Mouse (Mus musculus) mesoderm, embryonic 11.5 days (tissue): ENCODE results near the gene Tdrd6.

Source experiments
- DNase-seq: peaks from one replicate; pipeline ENCODE4 v3.0.0-alpha.2; 2012; ENCODE audit warnings: low read depth, low spot score

The Tdrd6 gene

DNA sequence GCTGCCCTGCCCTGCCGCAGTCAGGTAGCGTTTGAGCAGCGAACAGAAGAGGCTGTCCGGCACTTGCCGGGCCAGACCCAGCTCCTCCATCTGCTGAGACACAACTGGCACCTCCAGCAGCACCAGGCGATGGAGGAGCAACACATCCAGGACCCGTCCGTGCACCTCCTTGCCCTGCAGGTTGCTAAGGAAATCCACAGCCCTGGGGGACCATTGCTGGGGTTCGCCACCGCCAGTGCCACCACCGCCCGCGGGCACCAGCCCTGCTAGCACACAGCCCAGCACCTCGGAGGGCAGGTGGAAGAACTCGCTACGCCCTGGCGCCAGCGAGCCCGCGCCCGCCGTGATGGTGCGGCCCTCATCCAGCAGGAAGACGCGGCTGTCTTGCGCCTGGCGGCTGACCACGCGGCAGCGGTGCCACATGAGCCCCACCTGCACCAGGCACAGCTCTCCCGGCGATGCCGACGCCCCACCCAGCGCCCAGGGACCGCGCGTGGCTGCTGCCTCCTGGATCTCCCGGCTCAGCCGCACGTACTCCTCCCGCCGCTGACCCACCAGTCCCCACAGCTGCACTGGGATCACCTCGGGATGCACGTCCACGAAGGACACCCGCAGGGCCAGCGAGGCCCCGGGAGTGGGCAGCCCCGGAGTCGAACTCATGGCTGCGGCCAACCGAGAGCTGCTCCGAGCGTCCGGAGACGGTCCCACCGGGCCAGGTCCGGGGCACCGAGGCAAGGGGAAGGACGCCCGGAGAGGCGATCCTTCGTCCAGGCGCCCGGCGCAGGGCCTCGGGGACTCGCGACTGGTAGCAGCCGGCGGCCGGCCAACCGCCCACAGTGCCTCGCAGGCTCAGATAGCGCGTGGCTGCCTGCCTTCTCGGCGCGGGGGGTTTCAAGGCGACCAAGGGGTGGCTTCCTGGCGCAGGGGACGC lies at the start of gene Tdrd6:
Gene Tdrd6, minus strand, starts transcription at position 804 of the 931 bp plus-strand sequence.
- DNase-seq = peak; percentile 48

DNA sequence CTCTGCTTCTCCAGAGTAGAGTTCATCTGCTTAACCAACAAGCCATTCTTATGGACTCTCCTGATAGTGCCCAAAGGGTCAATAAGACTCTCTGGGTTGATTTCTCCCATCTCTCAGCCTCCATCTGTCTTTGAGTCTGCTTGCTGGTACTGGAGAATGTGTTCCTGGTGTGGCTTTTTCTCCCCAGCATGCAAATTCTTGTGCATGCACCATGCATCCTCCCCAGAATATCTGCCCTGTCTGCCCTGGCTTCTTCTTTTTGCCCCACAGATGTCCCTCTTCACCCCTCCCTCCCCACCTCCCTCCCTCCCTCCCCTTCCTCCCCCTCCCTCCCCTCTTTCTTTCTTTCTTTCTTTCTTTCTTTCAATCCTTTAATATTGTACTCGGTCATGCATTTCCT lies 47.2 kb upstream of the Tdrd6 start:
- DNase-seq = no peak

DNA sequence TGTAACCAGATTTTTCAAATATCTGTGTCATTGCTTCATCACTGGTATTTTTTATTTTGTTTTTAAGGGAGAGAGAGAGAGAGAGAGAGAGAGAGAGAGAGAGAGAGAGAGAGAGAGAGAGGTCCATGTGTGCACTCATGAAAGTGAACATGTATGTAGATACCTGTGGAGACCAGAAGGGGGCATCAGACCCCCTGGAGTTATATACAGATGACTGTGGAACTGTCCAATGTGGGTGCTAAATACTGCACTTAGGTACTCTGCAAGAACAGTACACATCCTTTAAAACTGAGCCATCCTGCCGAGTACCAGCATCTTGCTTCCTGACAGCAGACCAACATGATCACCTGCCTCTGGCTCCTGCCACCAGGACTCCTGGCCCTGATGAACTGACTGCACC lies 46.1 kb upstream of the Tdrd6 start:
- no peak for DNase-seq

DNA sequence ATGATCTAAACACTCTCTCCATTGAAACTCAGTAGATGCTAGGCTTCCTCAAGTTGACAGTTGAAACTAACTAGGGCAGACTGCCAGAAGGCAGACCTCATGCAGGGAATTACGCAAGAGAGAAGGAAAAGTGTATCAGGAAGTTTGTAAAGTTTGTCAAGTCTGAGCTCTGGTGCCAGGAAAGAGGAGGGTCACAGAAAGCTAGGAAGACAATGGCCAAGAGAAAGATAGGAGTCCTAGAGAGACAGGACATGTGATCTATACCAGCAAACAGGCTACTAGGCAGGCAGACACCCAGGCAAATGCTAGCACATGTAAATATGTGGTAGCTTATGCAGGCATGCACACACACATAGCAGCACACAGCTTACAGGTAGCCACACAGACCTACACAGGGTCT lies 45.1 kb upstream of the Tdrd6 start:
- no peak for DNase-seq

DNA sequence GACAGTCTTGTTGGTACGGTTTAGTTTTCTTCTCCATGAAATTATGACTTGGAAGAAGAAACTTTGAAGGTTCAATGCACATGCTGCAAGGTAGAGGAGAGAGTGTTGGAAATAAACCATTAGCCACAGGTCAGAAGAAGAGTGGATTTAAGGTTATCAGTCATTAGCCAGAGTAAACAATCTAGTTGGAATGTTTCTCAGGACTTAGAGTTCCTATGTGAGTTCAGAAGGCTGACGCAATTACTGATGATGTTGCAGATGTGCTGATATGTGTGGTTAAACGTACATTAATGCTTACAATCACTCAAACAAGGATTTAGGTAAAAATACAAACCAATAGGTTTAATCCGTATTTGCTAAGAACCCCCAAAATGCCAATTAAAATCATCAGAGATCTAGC lies 41.8 kb upstream of the Tdrd6 start:
- DNase-seq = no peak

DNA sequence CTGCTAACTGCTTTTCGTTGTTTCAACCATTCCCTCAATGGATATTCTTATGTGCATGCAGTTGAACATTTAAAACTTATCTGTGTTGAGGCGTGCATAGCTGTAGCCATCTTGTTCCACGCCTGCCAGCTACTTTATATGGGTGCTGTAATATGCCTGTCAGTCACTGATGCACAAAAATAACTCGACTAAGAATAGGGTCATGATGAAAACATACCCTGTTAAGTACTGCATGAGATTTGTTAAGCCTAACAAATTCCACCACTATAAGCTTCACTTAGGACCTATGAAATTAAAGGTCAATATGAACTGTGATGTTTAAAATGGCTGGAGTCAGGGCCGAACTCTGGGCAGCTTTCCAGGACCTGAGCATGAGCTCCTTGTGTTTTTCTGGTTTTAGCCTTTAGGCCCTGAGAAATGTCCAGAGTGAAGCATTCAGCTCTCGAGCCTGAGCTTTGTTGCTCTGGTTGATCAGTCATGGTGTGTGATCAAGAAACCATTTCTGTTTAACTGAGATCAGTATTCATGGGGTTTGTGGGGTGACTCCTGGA lies 39.1 kb upstream of the Tdrd6 start:
- no peak for DNase-seq

DNA sequence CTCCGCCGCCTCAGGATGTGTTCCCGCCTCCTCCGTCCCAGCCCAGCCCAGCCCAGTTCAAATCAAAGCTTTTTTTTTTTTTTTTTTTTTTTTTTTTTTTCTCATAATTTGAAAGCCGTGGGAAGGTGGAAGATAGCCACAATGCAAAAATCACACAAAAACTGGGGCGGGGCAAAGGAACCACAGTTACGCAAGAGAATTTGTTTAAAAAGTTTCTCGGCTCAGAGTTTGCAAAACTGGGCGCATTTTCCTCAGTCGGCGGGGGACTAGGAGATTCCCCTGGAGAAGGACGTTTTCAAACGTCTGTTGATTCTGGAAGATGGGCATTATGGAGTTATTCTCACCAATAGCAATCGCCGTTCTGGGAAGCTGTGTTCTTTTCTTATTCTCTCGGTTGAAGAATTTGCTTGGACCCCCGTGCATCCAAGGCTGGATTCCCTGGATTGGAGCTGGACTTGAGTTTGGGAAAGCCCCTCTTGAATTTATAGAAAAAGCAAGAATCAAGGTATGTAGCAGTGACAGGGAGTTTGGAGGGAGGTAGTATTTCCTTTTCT lies 37.3 kb upstream of the Tdrd6 start, which contains the start of gene Cyp39a1:
Gene Cyp39a1, plus strand, starts transcription at position 136 of the 554 bp plus-strand sequence.
- DNase-seq = no peak

DNA sequence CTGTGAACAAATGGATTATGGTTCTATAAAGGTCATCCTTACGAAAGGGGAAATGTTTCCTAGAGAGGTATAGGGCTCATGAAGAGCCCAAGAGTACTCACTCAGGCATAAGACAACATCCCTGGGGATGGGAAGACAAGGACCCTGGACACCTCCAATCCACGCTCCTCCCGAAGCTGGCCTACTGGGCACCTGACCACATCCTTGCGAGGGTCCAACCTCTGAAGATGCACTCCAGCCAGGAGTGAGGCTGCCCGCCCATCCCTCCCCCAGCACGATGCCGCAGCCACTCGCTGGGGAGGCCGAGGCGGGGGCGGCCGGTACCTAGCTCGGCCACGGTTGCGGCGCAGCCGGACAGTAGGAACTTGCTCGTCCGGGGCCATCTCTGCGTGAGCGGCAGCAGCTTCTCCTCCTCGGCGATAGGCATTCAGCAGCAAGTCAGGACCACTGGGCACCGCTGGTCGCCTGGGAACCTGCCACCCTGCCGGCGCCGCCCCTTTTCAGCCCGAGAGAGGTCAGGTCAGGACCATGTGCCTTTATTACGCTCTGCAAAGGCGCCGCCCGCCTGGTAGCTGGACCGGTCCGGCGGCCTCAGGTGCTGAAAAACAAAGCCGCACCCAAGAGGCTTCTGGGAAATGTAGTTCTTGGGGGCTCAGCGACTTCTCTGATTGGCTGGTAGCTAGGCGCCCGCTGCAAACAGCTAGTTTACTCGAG lies 36.6 kb upstream of the Tdrd6 start, which contains the start of gene Slc25a27:
Gene Slc25a27, minus strand, starts transcription at position 639 of the 714 bp plus-strand sequence.
- peak; percentile 93 for DNase-seq

DNA sequence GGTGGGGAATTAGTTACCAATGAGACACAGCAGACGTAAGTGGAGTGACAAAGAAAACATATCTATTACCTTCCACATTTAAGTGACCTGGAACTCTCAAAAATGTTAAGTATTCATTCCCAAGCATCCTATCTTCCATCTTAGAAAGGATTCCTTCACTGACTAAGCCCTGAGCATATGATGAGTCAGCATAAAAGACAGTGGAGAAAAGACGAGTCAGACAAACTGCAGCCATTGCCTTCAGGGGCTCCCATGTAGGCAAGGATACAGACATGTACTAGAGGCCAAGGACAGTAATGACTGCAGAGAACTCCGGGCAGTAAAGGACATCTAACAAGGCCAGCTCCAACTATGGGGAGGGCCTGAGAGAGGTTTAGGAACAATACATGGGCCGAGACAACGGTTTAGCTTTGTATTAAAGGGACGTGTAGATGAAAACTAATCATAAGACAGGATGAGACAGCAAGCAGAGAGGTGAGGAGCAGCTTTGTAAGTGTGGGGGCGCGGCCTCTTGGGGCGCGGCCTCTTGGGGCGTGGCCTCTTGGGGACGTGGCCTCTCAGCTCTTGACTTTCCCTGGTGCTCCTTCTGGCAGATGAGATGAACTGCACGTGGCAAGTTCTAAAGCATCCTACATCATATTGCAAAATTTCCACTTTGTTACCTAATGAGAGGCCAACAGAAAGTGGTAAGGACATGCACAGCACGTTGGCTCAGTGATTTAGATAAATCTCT lies 21.4 kb upstream of the Tdrd6 start:
- DNase-seq = no peak

DNA sequence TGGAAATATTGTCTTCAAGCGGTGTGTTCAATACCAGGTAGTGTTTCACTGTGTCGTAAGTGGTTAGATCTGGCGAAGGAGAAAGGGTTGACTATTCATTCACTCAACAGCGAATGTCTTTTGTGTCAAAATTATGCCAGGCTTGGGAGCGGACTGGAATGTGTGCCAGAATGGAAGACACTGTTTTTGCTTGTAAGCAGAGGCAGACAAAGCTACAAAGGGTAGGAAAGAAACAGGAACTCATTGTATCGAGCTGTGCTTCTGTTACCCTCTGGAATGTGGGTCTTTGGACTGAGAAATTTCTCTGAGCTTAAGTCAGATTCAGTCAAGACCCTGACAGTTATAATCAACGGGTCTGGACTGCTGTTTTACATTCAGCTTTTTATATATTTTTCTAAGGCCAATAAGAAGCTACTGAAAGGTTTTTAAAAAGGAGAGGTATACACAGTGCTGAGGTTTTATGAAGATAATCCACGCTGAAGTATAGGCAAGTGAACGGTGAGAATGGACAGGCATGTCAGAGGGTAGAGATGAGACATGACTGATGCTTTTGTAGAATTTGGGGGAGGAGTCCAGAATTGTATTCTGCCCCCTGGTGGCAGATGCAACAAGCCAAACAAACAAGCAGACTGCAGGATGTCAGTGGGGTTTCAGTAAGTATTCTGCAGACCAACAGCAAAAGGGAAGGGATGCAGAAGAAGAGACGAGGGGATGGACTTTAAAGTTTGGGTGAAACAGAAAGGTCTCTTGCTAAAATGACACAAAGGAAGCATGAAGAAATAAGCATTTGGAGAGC lies 19.7 kb upstream of the Tdrd6 start:
- peak; percentile 25 for DNase-seq

DNA sequence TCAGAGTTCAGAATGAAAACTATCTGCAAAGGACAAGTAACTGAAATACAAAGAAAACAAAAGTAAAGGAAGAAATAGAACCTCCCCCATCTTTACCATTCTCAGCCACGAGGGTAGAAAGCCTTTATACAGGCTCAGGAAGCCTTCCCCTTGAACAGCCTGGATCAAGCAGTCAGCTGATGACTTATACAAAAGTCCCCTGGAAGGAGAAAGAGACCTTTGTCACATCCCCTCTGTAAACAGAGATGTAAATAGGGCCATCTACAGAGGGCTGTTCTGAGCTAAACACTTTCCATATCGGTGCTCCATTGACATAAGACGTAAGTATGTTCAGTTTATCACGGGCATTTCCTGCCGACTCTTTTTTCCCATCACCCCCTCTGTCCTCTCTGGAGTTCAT lies 16.8 kb upstream of the Tdrd6 start:
- DNase-seq = no peak

DNA sequence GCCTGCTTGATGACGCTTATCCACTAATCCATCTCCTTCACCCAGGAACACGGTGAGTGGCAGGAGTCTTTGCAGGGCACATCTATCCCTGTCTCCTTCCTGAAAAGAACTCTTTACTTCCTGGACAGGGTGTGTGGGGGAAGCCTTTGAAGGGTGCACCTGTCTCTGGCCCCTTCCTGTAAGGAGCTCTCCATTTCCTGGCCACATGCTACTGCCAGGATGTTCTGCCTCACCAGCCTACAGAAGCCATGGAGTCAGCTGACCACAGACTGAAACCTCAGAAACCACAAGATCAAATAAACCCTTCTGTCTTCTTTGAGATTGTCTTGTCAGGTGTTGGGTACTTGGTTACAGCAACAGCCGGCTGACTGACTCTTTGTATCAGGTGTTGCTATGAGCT lies 15.0 kb upstream of the Tdrd6 start:
- DNase-seq = no peak

DNA sequence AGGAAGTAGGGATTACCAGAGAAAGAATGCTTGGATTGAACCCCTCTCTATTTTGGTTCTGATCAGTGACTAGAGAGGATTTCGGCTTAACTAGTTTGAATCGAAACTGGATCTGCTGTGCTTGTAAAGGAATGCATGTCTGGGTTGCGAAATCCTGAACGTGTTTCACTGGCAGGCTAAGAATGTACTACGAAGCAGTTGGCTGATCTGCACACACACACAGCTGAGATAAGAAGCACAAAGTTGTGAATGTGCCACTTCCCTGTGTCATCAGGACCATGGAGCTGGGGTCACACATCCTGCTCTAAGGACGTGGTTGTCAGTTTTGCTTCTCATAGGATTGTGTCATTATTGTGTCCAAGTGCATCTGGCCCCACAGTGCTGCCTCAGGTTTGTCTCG lies 14.3 kb upstream of the Tdrd6 start:
- DNase-seq = no peak

DNA sequence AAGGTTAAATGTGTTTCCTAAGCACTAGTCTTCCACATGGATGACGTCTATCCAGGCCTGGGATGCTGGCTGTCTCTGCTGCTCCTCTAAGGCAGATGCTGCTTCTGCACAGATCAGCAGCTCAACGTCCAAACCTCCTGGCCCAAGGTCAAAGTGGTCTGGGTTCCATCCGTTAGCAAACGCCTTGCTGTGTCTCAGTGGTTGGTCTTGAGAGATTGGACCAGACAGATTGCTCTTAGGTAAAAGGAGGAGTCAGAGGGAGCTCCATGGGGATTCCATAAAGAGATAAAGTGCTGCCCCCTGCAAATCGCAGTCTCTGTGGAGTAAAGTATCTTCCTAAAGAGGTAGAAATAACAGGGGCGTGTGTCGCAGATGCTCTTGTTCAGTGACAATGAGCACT lies 13.1 kb upstream of the Tdrd6 start:
- no peak for DNase-seq

DNA sequence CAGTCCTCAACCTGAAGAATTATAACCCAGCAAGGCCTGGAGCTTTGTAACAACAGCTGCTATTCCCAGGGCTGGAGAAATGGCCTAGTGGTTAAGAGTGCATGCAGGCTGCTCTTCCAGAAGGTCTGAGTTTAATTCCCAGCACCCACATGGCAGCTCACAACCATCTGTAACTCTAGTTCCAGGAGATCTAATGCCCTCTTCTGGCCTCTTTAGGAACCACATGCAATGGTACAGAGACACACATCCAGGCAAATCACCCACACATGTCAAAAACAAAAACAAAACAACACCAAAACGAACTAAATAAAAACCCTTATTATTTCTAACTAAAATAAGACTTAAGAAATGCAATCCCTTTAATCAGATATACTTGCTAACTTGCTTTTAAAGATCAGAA lies 10.7 kb upstream of the Tdrd6 start:
- no peak for DNase-seq

DNA sequence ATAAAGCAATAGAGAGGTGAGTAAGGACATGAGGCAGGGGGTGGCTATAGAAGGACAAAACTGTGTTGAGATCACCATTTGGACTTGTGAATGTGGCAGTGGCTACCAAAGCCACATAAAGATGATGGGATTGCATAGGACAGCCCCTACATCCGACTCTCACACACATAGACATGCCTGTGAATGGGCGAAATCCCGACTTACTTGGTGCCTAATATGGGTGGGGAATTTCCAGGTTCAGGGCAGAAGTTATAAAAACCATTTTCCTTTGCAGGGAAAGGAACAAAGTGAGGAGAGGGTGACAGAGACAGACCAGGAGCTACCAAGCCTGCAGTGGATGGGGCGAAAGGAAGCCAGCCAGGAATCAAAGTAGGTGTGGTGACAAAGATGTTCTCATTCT lies 7.0 kb upstream of the Tdrd6 start:
- DNase-seq = no peak

DNA sequence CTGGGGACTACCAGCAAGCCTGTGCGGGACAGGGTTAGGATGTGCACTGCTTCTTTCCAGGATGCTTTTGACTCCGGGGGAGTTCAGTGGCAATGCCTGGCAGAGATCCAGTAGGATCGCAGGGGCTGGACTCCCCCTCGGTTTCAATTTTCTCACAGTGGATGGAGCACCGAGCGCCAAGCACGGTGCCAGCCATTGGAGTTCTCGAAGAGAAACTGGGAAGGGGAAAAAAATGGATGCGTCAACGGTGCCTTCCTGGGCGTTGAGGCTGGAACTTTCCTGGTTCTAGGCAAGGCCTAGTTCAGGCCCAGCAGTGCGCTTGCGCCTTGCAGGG lies 295 bp upstream of the Tdrd6 start:
- DNase-seq = no peak

DNA sequence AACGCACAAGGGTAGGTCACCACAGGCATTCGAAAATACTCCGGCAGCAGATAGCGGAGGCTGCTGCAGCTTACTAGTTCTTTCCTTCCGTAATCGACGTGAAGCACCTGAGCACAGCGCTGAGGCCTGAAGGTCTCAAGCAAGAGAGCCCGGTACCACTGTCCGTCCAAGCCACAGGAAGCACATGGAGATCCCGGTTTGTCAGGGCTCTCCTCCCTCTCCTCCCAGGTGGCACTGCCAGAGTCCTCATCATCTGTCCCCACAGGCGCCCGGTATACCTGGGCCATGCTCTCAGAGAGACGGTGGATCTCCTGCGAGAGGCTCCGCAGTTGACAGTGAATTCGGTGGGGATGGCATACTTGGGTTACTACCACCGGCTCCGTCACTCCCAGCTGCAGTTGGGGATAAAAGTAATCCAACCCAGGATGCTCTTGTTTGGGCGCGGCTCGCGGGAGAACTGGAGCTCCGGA lies 1.0 kb downstream of the Tdrd6 start:
- DNase-seq = no peak

DNA sequence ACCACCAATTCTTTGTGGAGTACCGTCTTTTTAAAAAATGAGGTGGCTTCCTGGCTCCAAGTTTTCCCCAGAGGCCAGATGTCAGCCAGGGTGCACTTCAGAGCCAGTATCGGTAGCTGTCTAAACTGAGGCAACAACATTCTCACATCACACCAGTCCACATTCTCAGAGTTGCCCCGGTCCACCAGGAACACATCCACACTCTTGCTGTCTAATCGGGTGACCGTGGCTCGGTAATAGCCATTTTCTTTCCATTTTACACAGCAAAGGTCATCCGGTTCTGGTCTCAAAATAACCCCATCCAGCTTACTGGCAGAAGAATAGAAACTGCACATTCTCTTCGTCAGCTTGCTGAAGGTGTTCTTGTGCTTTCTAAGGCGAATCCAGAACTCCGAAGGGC lies 1.9 kb downstream of the Tdrd6 start:
- DNase-seq = no peak

DNA sequence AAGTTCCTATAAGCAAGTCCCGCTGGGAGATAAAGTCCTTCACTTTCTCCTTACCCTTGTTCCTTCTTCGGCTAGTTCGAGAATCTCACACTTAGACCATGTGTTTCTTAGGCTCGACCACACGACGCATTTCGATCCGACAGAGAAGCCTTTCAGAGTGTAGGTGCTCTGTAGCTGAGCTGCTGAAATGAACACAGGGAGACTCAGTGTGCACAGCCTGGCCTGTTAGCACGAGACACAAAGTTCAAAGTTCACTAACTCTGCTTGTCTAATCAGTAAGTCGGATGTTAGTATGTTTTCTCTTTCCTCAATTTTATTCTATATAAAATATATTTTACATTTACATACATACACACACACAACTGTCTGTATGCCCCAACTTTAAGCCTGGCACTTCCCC lies 8.0 kb downstream of the Tdrd6 start:
- DNase-seq = no peak

DNA sequence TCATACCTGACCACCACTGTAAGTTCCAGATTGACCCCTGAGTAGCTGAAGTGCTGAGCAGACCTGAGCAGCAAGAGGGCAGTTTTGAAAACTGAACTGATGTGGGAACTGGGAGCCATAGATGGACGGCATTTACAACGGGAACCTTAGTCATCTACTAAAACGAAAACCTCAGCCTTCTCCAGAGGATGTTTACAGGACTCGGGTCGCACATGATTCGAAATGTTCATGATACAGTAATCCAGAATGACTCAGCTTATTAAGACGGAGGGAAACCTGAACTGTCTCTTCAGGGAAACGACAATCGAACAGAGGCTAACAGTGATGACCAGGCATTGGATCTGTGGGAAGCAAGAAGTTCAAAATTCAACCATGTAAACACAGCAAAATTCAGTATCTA lies 10.9 kb downstream of the Tdrd6 start:
- no peak for DNase-seq
